8 mouse cellular contexts compared by ENCODE assay signal in genomic region chr1:60565931-60566630, GRCm38 (mm10). TPM values are rescaled to one million over a fixed set of nuclear protein-coding genes. Genes with fewer than 3 reads are reported as not detected.
A peak's percentile ranks its signal among the peaks of the same experiment; 100 is the strongest.
DNase-seq lines count a peak whose midpoint lies in the region; ATAC-seq and TF ChIP-seq lines count a peak whose summit lies in the region.

No protein-coding gene starts in this region.

- peaks cover 4% of the 10 kb centered on the region for H3K4me1 ChIP-seq in bone marrow macrophage, adult 2 months (ENCODE audit: control insufficient read depth, insufficient read depth, low read length)
- 0 out of 2 replicates have a peak, but pooled peaks cover 3% of the 10 kb centered on the region for H3K4me1 ChIP-seq in kidney, postnatal 0 days (replicated peaks; ENCODE audit: insufficient read depth, low read length)
- peaks cover 9% of the 10 kb centered on the region; the same call in 1 of the 2 replicates for H3K4me1 ChIP-seq in liver, embryonic 15.5 days (replicated peaks)
- peaks cover 27% of the 10 kb centered on the region for H3K4me1 ChIP-seq in neural tube, embryonic 13.5 days (replicated peaks)

- peak; percentile 39 for DNase-seq in ovary, postnatal 10 days (ENCODE audit: low spot score)
- no peak for DNase-seq in ovary, postnatal 14 days (ENCODE audit: low spot score)
- DNase-seq in frontal cortex, postnatal 14 days (ENCODE audit: low spot score in 2 of 2), result peak; percentile 23 to 34
- peak; percentile 64 for DNase-seq in kidney, postnatal 0 days (ENCODE audit: low spot score)
- DNase-seq in gastrocnemius, postnatal 14 days, result no peak

- peak overlapping the region; percentile 94 for H3K9ac ChIP-seq in kidney, postnatal 0 days (ENCODE audit: low read depth, low read length)
- H3K9ac ChIP-seq in liver, embryonic 15.5 days, result peak overlapping the region; percentile 64
- peak overlapping the region; percentile 97 for H3K9ac ChIP-seq in neural tube, embryonic 13.5 days

- TF ChIP-seq CTCF in bone marrow macrophage, adult 2 months (IDR thresholded peaks at IDR 0.05; ENCODE audit: low read depth, low read length), result no peak
- TF ChIP-seq CTCF in kidney, postnatal 0 days (IDR thresholded peaks at IDR 0.05; ENCODE audit: low read depth), result no peak

- H3K27me3 ChIP-seq in kidney, postnatal 0 days (ENCODE audit: insufficient read depth, low read length), result no peaks in the 10 kb centered on the region
- peaks cover 49% of the 10 kb centered on the region for H3K27me3 ChIP-seq in liver, embryonic 15.5 days
- no peaks in the 10 kb centered on the region for H3K27me3 ChIP-seq in neural tube, embryonic 13.5 days

- peak; percentile 69 for ATAC-seq in kidney, postnatal 0 days (replicated peaks; ENCODE audit: low FRiP score, low read depth)
- peak; percentile 19 for ATAC-seq in liver, embryonic 15.5 days (ENCODE audit: insufficient read depth)
- peak; percentile 84 for ATAC-seq in neural tube, embryonic 13.5 days (ENCODE audit: low read depth)

- peak overlapping the region; percentile 70 for H3K27ac ChIP-seq in bone marrow macrophage, adult 2 months (ENCODE audit: insufficient read depth, low read depth, low read length)
- peak overlapping the region; percentile 95 for H3K27ac ChIP-seq in kidney, postnatal 0 days
- H3K27ac ChIP-seq in liver, embryonic 15.5 days (replicated peaks), result peak overlapping the region; percentile 78
- H3K27ac ChIP-seq in neural tube, embryonic 13.5 days (replicated peaks), result peak overlapping the region; percentile 99

- peak overlapping the region; percentile 85 for H3K4me2 ChIP-seq in kidney, postnatal 0 days (ENCODE audit: low read length)
- peak overlapping the region; percentile 70 for H3K4me2 ChIP-seq in liver, embryonic 15.5 days
- H3K4me2 ChIP-seq in neural tube, embryonic 13.5 days, result peak overlapping the region; percentile 71

- H3K4me3 ChIP-seq in bone marrow macrophage, adult 2 months (ENCODE audit: insufficient read depth, low read length), result peak overlapping the region; percentile 68
- peak overlapping the region; percentile 90 for H3K4me3 ChIP-seq in kidney, postnatal 0 days (replicated peaks; ENCODE audit: low read depth, low read length)
- peak overlapping the region; percentile 69 for H3K4me3 ChIP-seq in liver, embryonic 15.5 days (replicated peaks)
- H3K4me3 ChIP-seq in neural tube, embryonic 13.5 days, result peak overlapping the region; percentile 74

- TF ChIP-seq POLR2A in bone marrow macrophage, adult 2 months (IDR thresholded peaks at IDR 0.05; ENCODE audit: borderline replicate concordance, low read depth, low read length), result no peak

- WGBS in kidney, postnatal 0 days, result under 1% methylated on average over 46 of the region's 56 CpGs
- 1% methylated on average over 56 of the region's 56 CpGs for WGBS in liver, embryonic 15.5 days (ENCODE audit: insufficient replicate concordance)
- WGBS in neural tube, embryonic 13.5 days, result 1% methylated on average over 56 of the region's 56 CpGs

- no peaks in the 10 kb centered on the region for H3K9me3 ChIP-seq in kidney, postnatal 0 days (replicated peaks; ENCODE audit: low read length)
- no peaks in the 10 kb centered on the region for H3K9me3 ChIP-seq in liver, embryonic 15.5 days (replicated peaks)
- no peaks in the 10 kb centered on the region for H3K9me3 ChIP-seq in neural tube, embryonic 13.5 days

- 0 out of 2 replicates have a peak, but pooled peaks cover 10% of the 10 kb centered on the region for H3K36me3 ChIP-seq in kidney, postnatal 0 days (ENCODE audit: insufficient read depth, low read length)
- H3K36me3 ChIP-seq in liver, embryonic 15.5 days (replicated peaks), result 0 out of 2 replicates have a peak, but pooled peaks cover 4% of the 10 kb centered on the region
- H3K36me3 ChIP-seq in neural tube, embryonic 13.5 days, result peaks cover 9% of the 10 kb centered on the region

- intact Hi-C loops in gastrocnemius, postnatal 14 days (cut with DNase I; ENCODE audit: low total_unique reads), result no loop called here

RNA-seq across cellular contexts. Expression of gene Raph1, which starts 0.8 kb away (rescaled TPM):
- 45.4 and 67.6 TPM in 2 replicates for polyA plus RNA-seq in bone marrow macrophage, adult 2 months (2012; ENCODE audit: insufficient read depth, insufficient read length, missing spikeins)
- polyA plus RNA-seq in kidney, postnatal 0 days (2015; fragmentation: Nextera tagmentation; extraction: Ambion mirVana), result 20.3 and 21.6 TPM in 2 replicates
- 27.2 and 28.1 TPM in 2 replicates for polyA plus RNA-seq in liver, embryonic 15.5 days (2015; fragmentation: Nextera tagmentation; extraction: Ambion mirVana)
- polyA plus RNA-seq in neural tube, embryonic 13.5 days (2015; fragmentation: Nextera tagmentation; extraction: Ambion mirVana), result 29.5 and 30.0 TPM in 2 replicates
- 10 to 100 TPM; 22.8 to 33.3 TPM for total RNA-seq in gastrocnemius, postnatal 14 days (2021)

Comparison
In these comparisons a context has a peak if more than half of its experiments do, and no peak if none do; other contexts are left out.
1. DNase-seq: peak in ovary, postnatal 10 days (single experiment), frontal cortex, postnatal 14 days (2 of 2) and kidney, postnatal 0 days (single experiment); none in ovary, postnatal 14 days (single experiment) and gastrocnemius, postnatal 14 days (single experiment).
2. ATAC-seq: peak in every context shown above with its lines; median percentile 84 in neural tube, embryonic 13.5 days; 69 in kidney, postnatal 0 days; 19 in liver, embryonic 15.5 days.
3. Peak in every context shown above with its lines, with median percentiles within 50 percentile points of each other: H3K27ac ChIP-seq, H3K4me3 ChIP-seq, H3K4me2 ChIP-seq and H3K9ac ChIP-seq.